Mouse (Mus musculus) heart, adult 9 months (tissue): ENCODE results near the gene Maml3.

Source experiments
- DNase-seq, 2 experiments: peaks; one replicate each; pipeline ENCODE4 v3.0.0; 2022; ENCODE audit warnings: low spot score in 2 of 2

Gene Maml3

GRCm38 (mm10) chr3:51830821-51831429, 274.0 kb downstream of the Maml3 start:
- peak in 1 of 2 experiments; percentile 58 for DNase-seq

- DNase-seq, result no peak
These were observed 279.3 kb downstream of the Maml3 start for GRCm38 (mm10) chr3:51825530-51825929.

GRCm38 (mm10) chr3:51824506-51824905, 280.4 kb downstream of the Maml3 start:
- DNase-seq, result no peak

GRCm38 (mm10) chr3:51821551-51821950, 283.3 kb downstream of the Maml3 start:
- DNase-seq, result no peak

- no peak for DNase-seq
These were observed 285.8 kb downstream of the Maml3 start for GRCm38 (mm10) chr3:51819109-51819508.

- no peak for DNase-seq
These were observed 287.0 kb downstream of the Maml3 start for GRCm38 (mm10) chr3:51817919-51818318.

- DNase-seq, result no peak
These were observed 287.5 kb downstream of the Maml3 start for GRCm38 (mm10) chr3:51817329-51817728.

- DNase-seq, result no peak
These were observed 288.2 kb downstream of the Maml3 start for GRCm38 (mm10) chr3:51816517-51817285.

GRCm38 (mm10) chr3:51814073-51814472, 290.8 kb downstream of the Maml3 start:
- no peak for DNase-seq

- no peak for DNase-seq
These were observed 291.7 kb downstream of the Maml3 start for GRCm38 (mm10) chr3:51813186-51813585.

GRCm38 (mm10) chr3:51810731-51811130, 294.1 kb downstream of the Maml3 start:
- DNase-seq, result no peak

- DNase-seq, result no peak
These were observed 295.1 kb downstream of the Maml3 start for GRCm38 (mm10) chr3:51809822-51810221.

GRCm38 (mm10) chr3:51807981-51808870, 296.6 kb downstream of the Maml3 start:
- peak; percentile 40 to 41 for DNase-seq

- no peak for DNase-seq
These were observed 299.2 kb downstream of the Maml3 start for GRCm38 (mm10) chr3:51805488-51806318.

- no peak for DNase-seq
These were observed 301.0 kb downstream of the Maml3 start for GRCm38 (mm10) chr3:51803903-51804302.

GRCm38 (mm10) chr3:51799650-51800049, 305.2 kb downstream of the Maml3 start:
- DNase-seq, result no peak

- peak; percentile 15 to 41 for DNase-seq
These were observed 308.0 kb downstream of the Maml3 start for GRCm38 (mm10) chr3:51796838-51797237.

GRCm38 (mm10) chr3:51796219-51796828, 308.6 kb downstream of the Maml3 start:
- DNase-seq, result peak in 1 of 2 experiments; percentile 10

- no peak for DNase-seq
These were observed 313.3 kb downstream of the Maml3 start for GRCm38 (mm10) chr3:51791542-51791941.

GRCm38 (mm10) chr3:51789389-51789904, 315.4 kb downstream of the Maml3 start:
- no peak for DNase-seq
